Mouse (Mus musculus): ENCODE data around the gene Gm7075. TPM values are rescaled to one million over a fixed set of nuclear protein-coding genes. Genes with fewer than 3 reads are reported as not detected.
A peak's percentile ranks its signal among the peaks of the same experiment; 100 is the strongest.

Gene Gm7075
- polyA plus RNA-seq, 1 experiment, result not detected

DNA sequence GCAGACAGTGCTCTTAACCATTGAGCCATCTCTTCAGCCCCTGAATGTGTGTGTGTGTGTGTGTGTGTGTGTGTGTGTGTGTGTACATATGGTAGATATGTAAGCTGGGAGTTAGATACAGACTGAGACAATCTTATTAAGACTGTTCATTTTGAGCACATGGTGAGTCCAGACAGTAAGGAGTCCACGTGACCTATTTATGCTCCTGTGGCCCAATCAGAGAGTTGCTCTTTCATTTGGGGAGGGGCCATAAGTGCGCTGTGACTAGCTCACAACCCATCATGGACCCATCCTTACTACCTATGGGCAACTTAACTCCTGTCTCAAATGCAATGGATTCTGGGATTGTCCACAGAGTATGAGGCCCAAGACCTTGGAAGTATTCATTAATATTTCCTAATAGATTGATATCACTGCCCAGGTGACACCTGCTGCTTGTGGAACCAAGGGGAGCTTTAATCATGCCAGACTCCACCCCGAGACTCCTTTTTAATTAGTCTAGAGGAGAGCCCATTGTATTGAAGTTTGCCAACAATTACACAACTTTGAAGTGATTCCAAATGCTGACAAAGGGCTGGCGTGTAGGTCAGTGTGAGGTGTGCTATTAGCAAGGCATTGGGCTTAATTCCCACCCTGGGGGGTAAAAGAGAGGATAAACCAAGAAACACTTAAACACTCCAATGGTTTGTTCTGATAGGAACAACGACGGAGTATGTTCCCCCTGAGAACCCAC lies 42.5 kb downstream of the Gm7075 start:
- Histone ChIP-seq H3K79me2 (ENCODE audit: control insufficient read depth, insufficient read depth) (no peaks in the 10 kb centered on the region), H3ac (ENCODE audit: control insufficient read depth, insufficient read length, low read depth) (no peak overlapping the region), H3K36me3 (ENCODE audit: control insufficient read depth, insufficient read depth) (no peaks in the 10 kb centered on the region), H3K27me3 (ENCODE audit: control insufficient read depth, insufficient read depth, insufficient read length) (no peaks in the 10 kb centered on the region), H3K79me3 (ENCODE audit: low read depth) (no peaks in the 10 kb centered on the region), H3K4me3 (ENCODE audit: insufficient read depth, poor library complexity, severe bottlenecking) (no peak overlapping the region)
- TF ChIP-seq FOSL1 (IDR thresholded peaks at IDR 0.05; ENCODE audit: insufficient read depth, low read length, poor library complexity, severe bottlenecking) (no peak), USF1 (IDR thresholded peaks at IDR 0.05; ENCODE audit: low read depth) (peak; percentile 62)

DNA sequence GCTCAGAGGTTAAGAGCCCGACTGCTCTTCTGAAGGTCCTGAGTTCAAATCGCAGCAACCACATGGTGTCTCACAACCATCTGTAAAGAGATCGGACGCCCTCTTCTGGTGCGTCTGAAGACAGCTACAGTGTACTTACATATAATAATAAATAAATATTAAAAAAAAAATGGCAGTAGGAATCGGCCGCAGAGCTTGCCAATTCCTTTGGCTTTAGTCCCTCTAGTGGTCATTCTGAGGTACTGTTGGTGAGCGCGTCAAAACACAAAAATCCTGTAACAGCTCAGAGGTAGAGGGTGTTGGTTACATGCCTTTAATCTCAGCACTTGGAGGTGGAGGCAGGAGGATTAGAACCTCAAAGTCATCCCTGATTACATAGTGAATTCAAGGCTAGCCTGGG lies 44.1 kb downstream of the Gm7075 start:
- no peaks in the 10 kb centered on the region for H3K79me3 ChIP-seq (ENCODE audit: low read depth)

DNA sequence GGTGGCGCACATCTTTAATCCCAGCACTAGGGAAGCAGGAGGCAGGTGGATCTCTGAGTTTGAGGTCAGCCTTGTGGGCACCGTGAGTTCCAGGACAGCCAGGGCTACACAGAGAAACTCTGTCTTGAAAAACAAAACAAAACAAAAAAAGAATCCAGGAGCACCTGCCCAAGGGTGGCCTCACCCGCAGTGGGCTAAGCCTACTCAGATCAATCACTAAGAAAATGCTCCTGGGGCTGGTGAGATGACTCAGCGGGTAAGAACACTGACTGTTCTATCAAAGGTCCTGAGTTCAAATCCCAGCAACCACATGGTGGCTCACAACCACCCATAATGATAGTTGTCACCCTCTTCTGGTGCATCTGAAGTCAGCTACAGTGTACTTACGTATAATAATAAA lies 45.3 kb downstream of the Gm7075 start:
- Histone ChIP-seq H3K79me3 (ENCODE audit: low read depth) (no peaks in the 10 kb centered on the region), H3K27me3 (ENCODE audit: control insufficient read depth, insufficient read depth, insufficient read length) (no peaks in the 10 kb centered on the region), H3K4me3 (ENCODE audit: insufficient read depth, poor library complexity, severe bottlenecking) (no peak overlapping the region), H3K79me2 (ENCODE audit: control insufficient read depth, insufficient read depth) (no peaks in the 10 kb centered on the region), H3ac (ENCODE audit: control insufficient read depth, insufficient read length, low read depth) (no peak overlapping the region), H3K36me3 (ENCODE audit: control insufficient read depth, insufficient read depth) (no peaks in the 10 kb centered on the region)
- TF ChIP-seq MYOD1 (IDR thresholded peaks at IDR 0.05; ENCODE audit: control insufficient read depth, insufficient read length, low read depth) (no peak), MAX (IDR thresholded peaks at IDR 0.05) (no peak), CEBPB (IDR thresholded peaks at IDR 0.05; ENCODE audit: low read depth) (no peak), FOSL1 (IDR thresholded peaks at IDR 0.05; ENCODE audit: insufficient read depth, low read length, poor library complexity, severe bottlenecking) (no peak), CTCF (IDR thresholded peaks at IDR 0.05; ENCODE audit: control insufficient read depth, insufficient read depth, insufficient read length) (no peak), MYOG (IDR thresholded peaks at IDR 0.05; ENCODE audit: control insufficient read depth, extremely low read depth, insufficient read length) (no peak), USF1 (IDR thresholded peaks at IDR 0.05; ENCODE audit: low read depth) (no peak)

More for the DNA sequence above, 44.1 kb downstream of the Gm7075 start:
- Histone ChIP-seq H3ac (ENCODE audit: control insufficient read depth, insufficient read length, low read depth) (no peak overlapping the region), H3K27me3 (ENCODE audit: control insufficient read depth, insufficient read depth, insufficient read length) (no peaks in the 10 kb centered on the region), H3K4me3 (ENCODE audit: insufficient read depth, poor library complexity, severe bottlenecking) (no peak overlapping the region), H3K79me2 (ENCODE audit: control insufficient read depth, insufficient read depth) (no peaks in the 10 kb centered on the region), H3K36me3 (ENCODE audit: control insufficient read depth, insufficient read depth) (no peaks in the 10 kb centered on the region)
- TF ChIP-seq CEBPB (IDR thresholded peaks at IDR 0.05; ENCODE audit: low read depth) (no peak), MYOD1 (IDR thresholded peaks at IDR 0.05; ENCODE audit: control insufficient read depth, insufficient read length, low read depth) (no peak), FOSL1 (IDR thresholded peaks at IDR 0.05; ENCODE audit: insufficient read depth, low read length, poor library complexity, severe bottlenecking) (no peak), CTCF (IDR thresholded peaks at IDR 0.05; ENCODE audit: control insufficient read depth, insufficient read depth, insufficient read length) (peak; percentile 29)

Other genes starting within 250 kb of the Gm7075 start
- gene Mypn, start 217.8 kb downstream of the Gm7075 start, polyA plus RNA-seq (2012; fragmentation: generic; extraction: Trizol), result 0.01 TPM
- gene Herc4, start 178.0 kb downstream of the Gm7075 start, polyA plus RNA-seq (2012; fragmentation: generic; extraction: Trizol), result 10.7 TPM
- gene Sirt1, start 40.1 kb downstream of the Gm7075 start, polyA plus RNA-seq (2012; fragmentation: generic; extraction: Trizol), result 4.2 TPM
- gene Dnajc12, start 39.3 kb downstream of the Gm7075 start, polyA plus RNA-seq (2012; fragmentation: generic; extraction: Trizol), result 2.8 TPM
- 0.01 TPM for gene Ctnna3, start 8.3 kb upstream of the Gm7075 start, polyA plus RNA-seq (2012; fragmentation: generic; extraction: Trizol)